Mouse (Mus musculus) limb, embryonic 11.5 days (tissue): ENCODE results near the gene Bid. TPM values are rescaled to one million over a fixed set of nuclear protein-coding genes. Genes with fewer than 3 reads are reported as not detected.

Experiments
- ATAC-seq: fragments of 200-750 bp; cut with Nextera tagmentation; 2 replicates; pipeline ENCODE4 v1.8.0; 2017; ENCODE audit warnings: low read depth; ENCODE audit not compliant: insufficient number of reproducible peaks, low FRiP score, low TSS enrichment
- DNase-seq: peaks from one replicate; pipeline ENCODE4 v3.0.0-alpha.2; 2015; ENCODE audit warnings: low spot score
- H3K27ac ChIP-seq: fragments of 300-500 bp; sonication (generic); replicated peaks from 2 replicates; pipeline ENCODE4 v1.5.1; 2014; ENCODE audit warnings: low read depth, mild to moderate bottlenecking, low read length
- H3K27me3 ChIP-seq: fragments of 300-500 bp; sonication (generic); 2 replicates; pipeline ENCODE4 v1.6.1; 2014; ENCODE audit warnings: mild to moderate bottlenecking, low read length, mixed read lengths; ENCODE audit not compliant: control insufficient read depth, insufficient read depth
- H3K36me3 ChIP-seq: fragments of 300-500 bp; sonication (generic); 2 replicates; pipeline ENCODE4 v1.6.1; 2014; ENCODE audit warnings: mild to moderate bottlenecking, low read length, moderate library complexity, mixed read lengths; ENCODE audit not compliant: control insufficient read depth, insufficient read depth
- H3K4me1 ChIP-seq: fragments of 300-500 bp; sonication (generic); 2 replicates; pipeline ENCODE4 v1.6.1; 2014; ENCODE audit warnings: low read length, mixed read lengths; ENCODE audit not compliant: control insufficient read depth, insufficient read depth
- H3K4me2 ChIP-seq: fragments of 300-500 bp; sonication (generic); 2 replicates; pipeline ENCODE4 v1.6.1; 2014; ENCODE audit warnings: low read depth, mild to moderate bottlenecking, moderate library complexity; ENCODE audit not compliant: severe bottlenecking
- H3K4me3 ChIP-seq: fragments of 300-500 bp; sonication (generic); 2 replicates; pipeline ENCODE4 v1.5.1; 2014; ENCODE audit warnings: low read depth, low read length
- H3K9ac ChIP-seq: fragments of 300-500 bp; sonication (generic); 2 replicates; pipeline ENCODE4 v1.6.1; 2014; ENCODE audit warnings: mild to moderate bottlenecking, low read length
- H3K9me3 ChIP-seq: fragments of 300-500 bp; sonication (generic); 2 replicates; pipeline ENCODE4 v1.6.1; 2016; ENCODE audit warnings: low read length; ENCODE audit not compliant: control insufficient read depth
- WGBS: fragments of 180-500 bp; shearing (Covaris S2); extraction: QIAGEN DNeasy Blood & Tissue Kit; methylation state at CpG from one replicate; pipeline ENCODE4 v1.1.7; 2014; 5-methylcytosine and 5-hydroxymethylcytosine counted together
- polyA plus RNA-seq: library from polyadenylated mRNA; unstranded; fragments of >200 nt; fragmentation: Nextera tagmentation; extraction: Ambion mirVana; gene quantifications from 2 replicates; pipeline ENCODE4 v1.2.1, GENCODE M21; 2014

The Bid gene
- polyA plus RNA-seq, 1 experiment from 2014 or later: 17.0 TPM

DNA sequence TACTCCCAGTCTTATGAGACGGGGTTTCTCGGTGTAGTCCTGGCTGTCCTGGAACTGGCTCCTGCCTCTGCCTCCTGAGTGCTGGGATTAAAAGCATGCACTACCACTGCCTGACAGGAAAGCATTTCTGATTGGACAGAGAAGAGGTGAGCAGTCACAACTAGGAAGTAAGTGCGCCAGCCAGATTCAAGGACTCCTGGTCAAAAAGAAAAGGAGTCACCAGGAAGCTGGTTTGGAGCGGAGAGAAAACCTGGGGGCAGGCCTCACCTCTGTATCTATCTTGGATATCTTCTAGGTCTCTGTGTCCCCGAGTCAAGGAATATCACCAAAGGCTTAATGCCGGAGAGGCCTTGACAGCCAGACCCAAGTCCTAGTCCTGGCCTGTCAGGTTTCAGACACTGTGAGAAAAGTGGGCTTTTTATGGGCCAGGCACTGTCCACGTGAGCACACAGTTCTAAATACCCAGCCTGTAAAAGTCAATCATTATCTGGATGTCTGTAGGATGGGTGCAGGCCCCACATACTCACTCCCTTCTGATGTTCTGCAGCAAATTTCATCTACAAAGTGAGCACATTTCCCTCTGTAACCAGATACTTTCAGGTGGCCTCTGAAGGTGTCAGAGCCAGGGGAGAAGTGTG is 23.9 kb upstream of the Bid start:
- Histone ChIP-seq H3K4me1 (no peaks in the 10 kb centered on the region), H3K9ac (no peak overlapping the region), H3K27me3 (no peaks in the 10 kb centered on the region), H3K9me3 (no peaks in the 10 kb centered on the region), H3K4me2 (no peak overlapping the region), H3K36me3 (no peaks in the 10 kb centered on the region; the same call in 1 of the 2 replicates), H3K27ac (no peak overlapping the region), H3K4me3 (no peak overlapping the region)
- DNase-seq (no peak), ATAC-seq (no peak)
- WGBS: 83% methylated on average over 7 of the region's 7 CpGs

DNA sequence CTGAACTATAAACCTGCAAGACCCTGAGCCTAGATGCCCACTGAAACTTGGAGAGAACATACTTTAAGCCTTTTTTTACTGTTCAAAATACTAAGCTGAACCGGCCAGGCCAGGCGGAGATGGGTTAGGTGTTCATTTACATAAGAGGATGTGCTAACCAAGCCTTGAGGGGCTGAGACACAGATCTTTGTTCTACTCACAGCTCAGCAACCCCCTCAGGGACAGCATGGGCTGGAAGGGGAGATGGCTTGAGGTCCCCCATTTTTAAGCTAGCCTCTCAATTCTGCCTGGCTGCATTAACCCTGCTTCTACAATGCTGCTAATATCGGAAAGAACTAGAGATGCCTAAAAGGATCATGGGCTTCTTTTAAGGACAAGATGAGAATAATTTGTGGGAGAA is 23.1 kb upstream of the Bid start:
- no peak for ATAC-seq
- no peak overlapping the region for H3K4me3 ChIP-seq
- no peaks in the 10 kb centered on the region for H3K27me3 ChIP-seq
- H3K4me1 ChIP-seq: no peaks in the 10 kb centered on the region
- no peak overlapping the region for H3K27ac ChIP-seq
- WGBS: 90% methylated on average over 3 of the region's 3 CpGs
- DNase-seq: no peak
- no peaks in the 10 kb centered on the region for H3K9me3 ChIP-seq
- H3K9ac ChIP-seq: no peak overlapping the region
- no peaks in the 10 kb centered on the region; the same call in 1 of the 2 replicates for H3K36me3 ChIP-seq
- no peak overlapping the region for H3K4me2 ChIP-seq

DNA sequence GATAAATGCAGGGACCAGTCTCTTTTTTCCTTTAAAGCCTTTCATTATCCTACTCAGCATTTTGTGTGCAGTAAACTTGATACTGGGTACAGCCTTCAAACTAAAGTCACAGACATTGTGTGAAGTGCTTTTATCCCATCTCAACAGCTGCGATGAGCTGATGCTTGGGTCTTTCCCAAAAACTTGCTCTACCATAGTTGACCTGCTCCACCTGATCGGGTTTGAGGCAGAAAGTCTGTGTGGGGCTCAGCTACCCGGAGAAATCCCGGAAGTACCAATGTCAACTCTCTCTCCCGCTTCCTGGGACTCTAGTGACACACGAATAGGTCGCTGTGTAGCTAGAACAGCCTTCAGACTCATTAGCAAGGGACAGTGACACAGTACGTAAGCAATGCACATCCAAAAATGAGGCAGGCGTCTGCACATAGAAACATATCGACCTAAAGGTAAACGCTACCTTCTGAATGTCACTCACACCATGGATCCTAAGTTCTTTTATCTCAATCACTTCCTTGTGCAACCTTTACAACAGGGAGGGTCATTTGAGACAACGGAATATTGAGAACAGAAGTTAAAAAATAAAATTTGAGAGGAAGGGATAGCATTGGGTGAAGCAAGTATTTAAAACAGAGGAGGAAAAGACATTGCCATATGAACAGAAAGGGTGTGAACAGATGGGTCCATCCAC is 22.3 kb upstream of the Bid start:
- DNase-seq (no peak), ATAC-seq (no peak)
- H3K4me1 ChIP-seq: no peaks in the 10 kb centered on the region
- no peaks in the 10 kb centered on the region for H3K27me3 ChIP-seq
- H3K27ac ChIP-seq: no peak overlapping the region
- WGBS: 92% methylated on average over 12 of the region's 12 CpGs
- H3K36me3 ChIP-seq: no peaks in the 10 kb centered on the region; the same call in 1 of the 2 replicates
- no peak overlapping the region for H3K4me2 ChIP-seq
- H3K9ac ChIP-seq: no peak overlapping the region
- H3K4me3 ChIP-seq: no peak overlapping the region
- no peaks in the 10 kb centered on the region for H3K9me3 ChIP-seq

DNA sequence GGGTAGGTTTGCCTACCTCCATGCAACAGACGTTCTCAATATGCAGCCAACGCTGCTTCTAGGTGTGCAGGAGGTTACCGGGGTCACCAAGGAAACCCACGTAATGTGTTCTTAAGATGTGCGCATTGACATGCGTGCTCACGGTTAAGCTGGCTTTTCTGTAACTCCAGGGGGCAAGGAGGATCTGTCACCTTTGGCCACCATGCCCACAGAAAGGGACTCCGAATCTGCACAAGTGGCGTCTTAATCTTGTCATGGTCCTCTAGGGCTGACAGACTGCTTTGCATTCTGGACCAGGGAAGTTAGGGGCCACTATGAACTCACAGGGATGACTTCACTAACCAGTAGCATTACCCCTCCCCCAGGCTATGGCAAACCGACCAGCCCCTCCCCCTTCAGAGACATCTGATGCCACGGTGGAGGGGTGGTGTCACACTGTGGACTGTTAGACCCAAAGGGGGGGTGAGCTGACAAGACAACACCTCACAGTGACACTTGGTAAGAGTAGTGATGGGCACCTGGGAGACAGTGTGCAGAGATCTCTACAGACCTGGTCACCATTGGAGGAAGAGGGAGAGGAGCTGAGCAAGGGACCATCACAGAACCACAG is 21.5 kb upstream of the Bid start:
- no peaks in the 10 kb centered on the region for H3K27me3 ChIP-seq
- no peak for ATAC-seq
- no peak overlapping the region for H3K9ac ChIP-seq
- no peak overlapping the region for H3K4me3 ChIP-seq
- no peak overlapping the region for H3K4me2 ChIP-seq
- no peaks in the 10 kb centered on the region; the same call in 1 of the 2 replicates for H3K36me3 ChIP-seq
- H3K27ac ChIP-seq: no peak overlapping the region
- no peaks in the 10 kb centered on the region for H3K4me1 ChIP-seq
- WGBS: 81% methylated on average over 11 of the region's 11 CpGs
- DNase-seq: no peak
- H3K9me3 ChIP-seq: no peaks in the 10 kb centered on the region

DNA sequence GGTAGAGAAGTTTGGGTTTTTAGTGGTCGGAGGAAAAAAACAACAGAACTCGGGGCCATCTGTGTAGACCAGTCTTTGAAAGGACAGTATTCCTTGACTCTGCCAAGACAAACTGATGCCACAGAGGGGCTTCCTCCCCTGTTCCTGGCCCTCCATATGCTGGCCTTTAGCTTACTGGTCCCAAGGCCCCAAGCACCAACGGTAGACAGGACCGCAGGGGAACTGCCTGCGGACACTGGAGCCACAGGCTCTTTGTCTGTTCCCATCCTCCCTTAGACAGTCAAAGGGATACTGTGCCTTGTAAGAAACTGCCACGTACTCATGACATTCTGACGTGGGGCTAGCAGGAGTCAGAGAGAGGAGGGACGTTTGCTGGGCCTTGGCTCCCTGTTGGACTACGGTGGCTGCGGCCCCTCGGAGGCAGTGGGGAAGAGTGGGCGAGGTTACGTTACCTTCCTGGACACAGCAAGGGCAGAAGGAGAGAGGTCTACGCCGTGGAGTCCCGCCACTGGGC is 20.5 kb upstream of the Bid start:
- ATAC-seq: no peak
- Histone ChIP-seq H3K27me3 (no peaks in the 10 kb centered on the region), H3K36me3 (no peaks in the 10 kb centered on the region; the same call in 1 of the 2 replicates), H3K9me3 (no peaks in the 10 kb centered on the region), H3K4me1 (no peaks in the 10 kb centered on the region), H3K27ac (no peak overlapping the region), H3K9ac (no peak overlapping the region), H3K4me3 (no peak overlapping the region), H3K4me2 (no peak overlapping the region)
- no peak for DNase-seq
- 87% methylated on average over 16 of the region's 16 CpGs for WGBS

DNA sequence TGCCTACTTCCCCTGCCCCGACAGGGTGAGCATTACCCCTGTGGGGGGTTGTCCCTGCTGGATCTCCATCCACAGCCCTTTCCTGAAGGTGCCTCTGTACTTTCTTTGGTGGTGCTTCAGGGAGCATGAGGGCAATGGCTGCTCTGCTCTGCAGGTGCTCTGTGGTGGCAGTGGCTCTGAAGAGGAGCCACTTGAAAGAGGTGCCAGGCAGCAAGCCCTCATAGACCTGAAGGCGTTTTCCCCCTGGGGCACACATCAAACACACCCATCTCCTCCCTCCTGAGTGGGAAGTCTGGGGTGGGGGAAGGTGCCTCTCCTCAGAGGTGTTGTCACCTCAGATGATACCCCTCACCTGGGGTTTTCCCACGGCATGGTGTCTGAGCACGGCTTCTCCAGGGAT is 17.5 kb upstream of the Bid start:
- Histone ChIP-seq H3K36me3 (no peaks in the 10 kb centered on the region; the same call in 1 of the 2 replicates), H3K4me2 (no peak overlapping the region), H3K9me3 (no peaks in the 10 kb centered on the region), H3K4me1 (no peaks in the 10 kb centered on the region), H3K9ac (no peak overlapping the region), H3K27ac (no peak overlapping the region), H3K4me3 (no peak overlapping the region), H3K27me3 (no peaks in the 10 kb centered on the region)
- DNase-seq: no peak
- ATAC-seq: no peak
- 70% methylated on average over 4 of the region's 4 CpGs for WGBS

DNA sequence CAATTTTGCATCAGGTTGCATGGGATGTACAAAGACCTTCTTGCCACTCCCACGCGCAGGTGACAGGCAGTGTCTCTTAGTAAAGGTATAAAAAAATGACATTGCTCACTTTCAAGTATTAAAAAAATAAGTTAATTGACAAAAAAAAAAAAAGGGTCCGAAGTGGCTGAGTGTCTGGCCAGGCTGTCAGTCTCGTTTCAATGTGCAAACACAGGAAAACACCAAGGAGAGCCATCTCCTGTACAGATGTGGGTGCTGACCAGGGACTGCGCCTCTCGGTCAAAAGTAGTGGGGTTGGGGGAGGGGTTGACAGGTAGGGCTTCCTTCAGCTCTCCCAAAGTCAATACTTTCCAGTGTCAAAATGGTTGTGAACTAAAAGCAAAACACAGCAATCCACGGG is 17.0 kb upstream of the Bid start:
- H3K36me3 ChIP-seq: no peaks in the 10 kb centered on the region; the same call in 1 of the 2 replicates
- 91% methylated on average over 7 of the region's 7 CpGs for WGBS
- H3K27ac ChIP-seq: no peak overlapping the region
- no peaks in the 10 kb centered on the region for H3K27me3 ChIP-seq
- H3K4me3 ChIP-seq: no peak overlapping the region
- ATAC-seq: no peak
- H3K4me1 ChIP-seq: no peaks in the 10 kb centered on the region
- no peaks in the 10 kb centered on the region for H3K9me3 ChIP-seq
- H3K9ac ChIP-seq: no peak overlapping the region
- no peak for DNase-seq
- H3K4me2 ChIP-seq: no peak overlapping the region

DNA sequence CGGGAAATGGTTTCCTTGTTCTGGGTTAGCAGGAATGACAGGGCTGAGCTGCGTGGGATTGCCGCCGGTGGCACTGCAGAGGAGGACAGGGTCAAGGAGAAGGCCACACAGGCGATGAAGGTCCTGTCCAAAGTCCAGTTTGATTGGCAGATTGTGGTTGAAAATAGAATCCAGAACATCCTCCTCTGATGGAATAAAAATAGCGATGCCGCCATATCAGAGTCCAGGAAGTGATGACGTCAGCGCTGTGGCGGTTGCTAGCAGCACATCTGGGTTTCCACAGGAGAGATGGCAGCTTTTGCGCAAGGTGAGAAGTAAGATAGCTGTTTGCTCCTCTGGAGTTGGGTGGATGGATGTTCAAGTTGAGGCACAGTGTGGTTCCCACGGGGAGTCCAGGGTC is 15.9 kb upstream of the Bid start:
- Histone ChIP-seq H3K27ac (no peak overlapping the region), H3K4me2 (no peak overlapping the region), H3K9ac (no peak overlapping the region), H3K9me3 (no peaks in the 10 kb centered on the region), H3K4me3 (no peak overlapping the region), H3K36me3 (no peaks in the 10 kb centered on the region; the same call in 1 of the 2 replicates), H3K4me1 (no peaks in the 10 kb centered on the region), H3K27me3 (no peaks in the 10 kb centered on the region)
- no peak for ATAC-seq
- 94% methylated on average over 12 of the region's 12 CpGs for WGBS
- DNase-seq: no peak
